Mouse (Mus musculus): ENCODE data around the gene Gm44502. TPM values are rescaled to one million over a fixed set of nuclear protein-coding genes. Genes with fewer than 3 reads are reported as not detected.

The Gm44502 gene
- polyA plus RNA-seq (2014; fragmentation: Nextera tagmentation; extraction: Ambion mirVana): not detected in 2 replicates

- under 1% methylated on average over 69 of the region's 70 CpGs for WGBS
- Histone ChIP-seq H3K9ac (ENCODE audit: low read length) (peak within 1 kb of the TSS; percentile 71), H3K9me3 (replicated peaks; ENCODE audit: control insufficient read depth, low read length) (no peaks in the 10 kb centered on the region), H3K36me3 (ENCODE audit: control insufficient read depth, insufficient read depth, low read length) (peaks cover 22% of the 10 kb centered on the region; the same call in 1 of the 2 replicates), H3K27me3 (replicated peaks; ENCODE audit: control insufficient read depth, insufficient read depth, low read length) (no peaks in the 10 kb centered on the region), H3K27ac (ENCODE audit: low read depth, low read length) (peak within 1 kb of the TSS; percentile 87), H3K4me3 (ENCODE audit: low read depth, low read length) (peak within 1 kb of the TSS; percentile 57), H3K4me2 (ENCODE audit: low read length) (peak within 1 kb of the TSS; percentile 64), H3K4me1 (ENCODE audit: control insufficient read depth, insufficient read depth, low read length) (peaks cover 5% of the 10 kb centered on the region; the same call in 1 of the 2 replicates)
- ATAC-seq (peak; percentile 96), DNase-seq (ENCODE audit: low spot score) (peak; percentile 96)
These were observed at the start of gene Gm44502, which contains the start of the genes C730034F03Rik and Chkb for GRCm38 (mm10) chr15:89429352-89430221. Gene Gm44502, minus strand, starts transcription at chr15:89429696. Gene C730034F03Rik, plus strand, starts transcription at chr15:89429589. Gene Chkb, minus strand, starts transcription at chr15:89429908.

DNA sequence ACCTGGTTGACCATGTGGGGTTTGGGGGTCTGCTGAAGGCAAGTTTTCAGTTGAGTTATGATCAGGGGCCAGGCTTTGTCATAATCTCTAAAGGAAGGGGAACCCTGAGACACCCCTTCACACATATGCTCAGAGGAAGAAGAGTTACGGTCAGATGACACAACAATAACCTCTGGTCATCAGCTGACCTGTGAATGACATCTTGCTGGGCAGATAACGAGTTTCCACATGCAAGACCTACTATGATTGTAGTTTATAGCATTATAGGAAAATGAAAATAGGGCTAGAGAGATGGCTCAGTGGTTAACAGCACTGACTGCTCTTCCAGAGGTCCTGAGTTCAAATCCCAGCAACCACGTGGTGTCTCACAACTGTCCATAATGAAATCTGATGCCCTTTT is 49.1 kb upstream of the Gm44502 start:
- WGBS: 87% methylated on average over 3 of the region's 3 CpGs
- Histone ChIP-seq H3K9me3 (replicated peaks; ENCODE audit: control insufficient read depth, low read length) (no peaks in the 10 kb centered on the region), H3K4me3 (ENCODE audit: low read depth, low read length) (no peak overlapping the region), H3K9ac (ENCODE audit: low read length) (no peak overlapping the region), H3K4me1 (ENCODE audit: control insufficient read depth, insufficient read depth, low read length) (peaks cover 6% of the 10 kb centered on the region), H3K27me3 (replicated peaks; ENCODE audit: control insufficient read depth, insufficient read depth, low read length) (no peaks in the 10 kb centered on the region; the same call in 1 of the 2 replicates), H3K27ac (ENCODE audit: low read depth, low read length) (no peak overlapping the region), H3K36me3 (ENCODE audit: control insufficient read depth, insufficient read depth, low read length) (no peaks in the 10 kb centered on the region), H3K4me2 (ENCODE audit: low read length) (no peak overlapping the region)
- no peak for ATAC-seq
- no peak for DNase-seq (ENCODE audit: low spot score)

DNA sequence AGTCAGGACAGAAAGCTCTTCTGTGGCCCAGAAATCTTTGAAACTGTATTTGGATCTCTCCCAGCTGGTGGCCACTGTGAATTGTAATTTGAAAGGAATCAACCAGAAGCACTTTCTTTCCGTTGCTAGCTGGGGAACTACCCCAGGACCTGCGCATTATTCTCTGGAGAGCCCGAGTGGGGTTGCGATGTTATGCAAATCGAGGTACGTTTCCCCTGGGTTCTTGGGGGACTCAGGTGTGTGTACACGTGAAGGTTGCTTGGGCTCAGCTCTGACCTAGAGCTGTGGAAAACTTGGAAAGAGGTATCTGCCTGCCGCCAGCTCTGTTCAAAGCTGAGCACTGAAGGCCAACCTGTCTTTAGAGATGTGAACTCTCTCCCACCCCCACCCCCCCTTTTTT is 48.3 kb upstream of the Gm44502 start:
- no peaks in the 10 kb centered on the region for H3K9me3 ChIP-seq (replicated peaks; ENCODE audit: control insufficient read depth, low read length)
- H3K4me3 ChIP-seq (ENCODE audit: low read depth, low read length): no peak overlapping the region
- H3K27me3 ChIP-seq (replicated peaks; ENCODE audit: control insufficient read depth, insufficient read depth, low read length): no peaks in the 10 kb centered on the region; the same call in 1 of the 2 replicates
- H3K36me3 ChIP-seq (ENCODE audit: control insufficient read depth, insufficient read depth, low read length): no peaks in the 10 kb centered on the region
- no peak overlapping the region for H3K4me2 ChIP-seq (ENCODE audit: low read length)
- no peak for ATAC-seq
- WGBS: 50% methylated on average over 8 of the region's 8 CpGs
- no peak overlapping the region for H3K27ac ChIP-seq (ENCODE audit: low read depth, low read length)
- no peak for DNase-seq (ENCODE audit: low spot score)
- no peak overlapping the region for H3K9ac ChIP-seq (ENCODE audit: low read length)
- peaks cover 6% of the 10 kb centered on the region for H3K4me1 ChIP-seq (ENCODE audit: control insufficient read depth, insufficient read depth, low read length)

GRCm38 (mm10) chr15:89477091-89477491 is 47.6 kb upstream of the Gm44502 start, which contains the start of gene Arsa:
Gene Arsa, minus strand, starts transcription at chr15:89477425.
- H3K27ac ChIP-seq (ENCODE audit: low read depth, low read length): peak within 1 kb of the TSS; percentile 63
- peak within 1 kb of the TSS; percentile 72 for H3K9ac ChIP-seq (ENCODE audit: low read length)
- no peaks in the 10 kb centered on the region; the same call in 1 of the 2 replicates for H3K27me3 ChIP-seq (replicated peaks; ENCODE audit: control insufficient read depth, insufficient read depth, low read length)
- DNase-seq (ENCODE audit: low spot score) (no peak), ATAC-seq (no peak)
- peak within 1 kb of the TSS; percentile 52 for H3K4me3 ChIP-seq (ENCODE audit: low read depth, low read length)
- H3K4me2 ChIP-seq (ENCODE audit: low read length): peak within 1 kb of the TSS; percentile 89
- 33% methylated on average over 9 of the region's 9 CpGs for WGBS
- peaks cover 6% of the 10 kb centered on the region for H3K4me1 ChIP-seq (ENCODE audit: control insufficient read depth, insufficient read depth, low read length)
- H3K36me3 ChIP-seq (ENCODE audit: control insufficient read depth, insufficient read depth, low read length): no peaks in the 10 kb centered on the region
- H3K9me3 ChIP-seq (replicated peaks; ENCODE audit: control insufficient read depth, low read length): no peaks in the 10 kb centered on the region

DNA sequence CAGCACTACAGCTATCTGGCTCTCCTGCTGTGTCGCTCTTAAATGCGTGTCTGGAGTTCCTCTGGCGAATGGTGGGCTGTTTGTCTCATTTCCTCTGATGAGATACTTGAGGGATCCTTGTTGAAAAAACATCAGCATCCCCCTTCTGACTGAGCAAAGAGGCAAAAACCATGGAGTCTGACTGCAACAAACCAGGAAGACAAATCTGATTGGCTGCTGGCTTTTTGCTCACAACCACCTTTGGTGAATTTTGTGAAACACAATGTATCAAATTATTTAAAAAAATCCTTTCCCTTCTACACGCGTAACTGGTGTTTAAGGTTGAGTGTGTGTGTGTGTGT is 46.9 kb upstream of the Gm44502 start:
- peak overlapping the region; percentile 89 for H3K4me2 ChIP-seq (ENCODE audit: low read length)
- H3K27me3 ChIP-seq (replicated peaks; ENCODE audit: control insufficient read depth, insufficient read depth, low read length): no peaks in the 10 kb centered on the region; the same call in 1 of the 2 replicates
- H3K27ac ChIP-seq (ENCODE audit: low read depth, low read length): peak overlapping the region; percentile 63
- H3K4me1 ChIP-seq (ENCODE audit: control insufficient read depth, insufficient read depth, low read length): peaks cover 6% of the 10 kb centered on the region
- ATAC-seq (no peak; the same call in 1 of the 2 replicates), DNase-seq (ENCODE audit: low spot score) (no peak)
- WGBS: 5% methylated on average over 5 of the region's 5 CpGs
- peak overlapping the region; percentile 52 for H3K4me3 ChIP-seq (ENCODE audit: low read depth, low read length)
- no peaks in the 10 kb centered on the region for H3K9me3 ChIP-seq (replicated peaks; ENCODE audit: control insufficient read depth, low read length)
- peak overlapping the region; percentile 72 for H3K9ac ChIP-seq (ENCODE audit: low read length)
- no peaks in the 10 kb centered on the region for H3K36me3 ChIP-seq (ENCODE audit: control insufficient read depth, insufficient read depth, low read length)

DNA sequence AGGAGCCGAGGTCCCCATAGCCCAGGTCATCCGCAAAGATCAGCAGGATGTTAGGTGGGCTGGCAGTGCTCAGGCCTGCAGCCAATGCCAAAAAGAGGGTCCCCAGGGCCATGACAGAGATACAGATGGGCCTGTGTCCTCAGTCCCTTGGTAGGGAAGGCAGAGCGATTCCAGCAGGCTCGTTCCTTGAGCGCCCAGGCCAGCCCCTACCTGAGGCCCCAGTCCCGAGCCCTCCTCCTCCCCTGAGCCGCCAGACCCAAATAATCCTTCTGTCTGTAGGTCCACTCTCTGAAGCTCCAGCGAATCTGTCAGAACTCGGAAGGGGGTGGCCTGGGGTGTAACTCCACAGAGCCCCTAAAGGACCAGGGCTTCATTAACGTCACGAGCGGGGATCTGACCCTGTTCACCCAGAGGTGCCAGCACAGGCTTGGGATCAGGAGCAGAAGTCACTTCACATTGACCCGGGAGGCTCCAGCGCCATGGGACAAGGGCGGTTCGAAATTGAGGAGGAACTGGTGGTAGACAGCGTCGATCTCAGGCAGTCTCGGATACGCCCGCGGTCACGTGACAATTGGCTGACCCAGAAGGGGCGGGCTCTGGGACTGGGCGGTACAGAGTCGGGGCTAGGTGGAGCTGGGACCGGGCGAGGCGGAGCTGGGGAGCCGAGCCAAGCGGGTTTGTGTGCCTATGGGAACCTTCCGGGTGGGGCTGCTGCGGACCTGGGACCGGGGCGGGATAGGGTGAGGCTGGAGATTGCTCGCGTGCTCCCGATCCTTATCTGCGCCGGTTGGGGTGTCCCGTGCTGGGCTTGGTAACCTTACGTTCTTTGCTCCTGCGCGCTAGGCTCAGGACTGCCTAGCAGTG is 46.3 kb upstream of the Gm44502 start:
- Histone ChIP-seq H3K4me2 (ENCODE audit: low read length) (peak overlapping the region; percentile 89), H3K9me3 (replicated peaks; ENCODE audit: control insufficient read depth, low read length) (no peaks in the 10 kb centered on the region), H3K9ac (ENCODE audit: low read length) (peak overlapping the region; percentile 72), H3K36me3 (ENCODE audit: control insufficient read depth, insufficient read depth, low read length) (no peaks in the 10 kb centered on the region), H3K4me1 (ENCODE audit: control insufficient read depth, insufficient read depth, low read length) (peaks cover 6% of the 10 kb centered on the region), H3K4me3 (ENCODE audit: low read depth, low read length) (peak overlapping the region; percentile 52), H3K27ac (ENCODE audit: low read depth, low read length) (peak overlapping the region; percentile 63), H3K27me3 (replicated peaks; ENCODE audit: control insufficient read depth, insufficient read depth, low read length) (no peaks in the 10 kb centered on the region; the same call in 1 of the 2 replicates)
- ATAC-seq: peak; percentile 98
- 8% methylated on average over 44 of the region's 44 CpGs for WGBS
- peak; percentile 93 for DNase-seq (ENCODE audit: low spot score)

- Histone ChIP-seq H3K27me3 (replicated peaks; ENCODE audit: control insufficient read depth, insufficient read depth, low read length) (no peaks in the 10 kb centered on the region; the same call in 1 of the 2 replicates), H3K9ac (ENCODE audit: low read length) (peak overlapping the region; percentile 72), H3K36me3 (ENCODE audit: control insufficient read depth, insufficient read depth, low read length) (no peaks in the 10 kb centered on the region), H3K9me3 (replicated peaks; ENCODE audit: control insufficient read depth, low read length) (no peaks in the 10 kb centered on the region), H3K4me1 (ENCODE audit: control insufficient read depth, insufficient read depth, low read length) (peaks cover 6% of the 10 kb centered on the region), H3K27ac (ENCODE audit: low read depth, low read length) (no peak overlapping the region), H3K4me3 (ENCODE audit: low read depth, low read length) (peak overlapping the region; percentile 52; the same call in 1 of the 2 replicates), H3K4me2 (ENCODE audit: low read length) (peak overlapping the region; percentile 89)
- no peak for DNase-seq (ENCODE audit: low spot score)
- WGBS: 89% methylated on average over 7 of the region's 7 CpGs
- ATAC-seq: 0 out of 2 replicates have a peak, but pooled peaks have one; percentile 0
These were observed 45.8 kb upstream of the Gm44502 start for GRCm38 (mm10) chr15:89475293-89475600.

GRCm38 (mm10) chr15:89474596-89475292 is 45.2 kb upstream of the Gm44502 start:
- H3K9ac ChIP-seq (ENCODE audit: low read length): no peak overlapping the region
- H3K27ac ChIP-seq (ENCODE audit: low read depth, low read length): no peak overlapping the region
- 93% methylated on average over 19 of the region's 19 CpGs for WGBS
- H3K4me3 ChIP-seq (ENCODE audit: low read depth, low read length): no peak overlapping the region
- DNase-seq (ENCODE audit: low spot score): no peak
- ATAC-seq: no peak
- H3K36me3 ChIP-seq (ENCODE audit: control insufficient read depth, insufficient read depth, low read length): no peaks in the 10 kb centered on the region
- H3K9me3 ChIP-seq (replicated peaks; ENCODE audit: control insufficient read depth, low read length): no peaks in the 10 kb centered on the region
- H3K4me1 ChIP-seq (ENCODE audit: control insufficient read depth, insufficient read depth, low read length): peaks cover 6% of the 10 kb centered on the region
- no peaks in the 10 kb centered on the region; the same call in 1 of the 2 replicates for H3K27me3 ChIP-seq (replicated peaks; ENCODE audit: control insufficient read depth, insufficient read depth, low read length)
- no peak overlapping the region; the same call in 1 of the 2 replicates for H3K4me2 ChIP-seq (ENCODE audit: low read length)

All from forebrain, embryonic 14.5 days (tissue).